Mouse (Mus musculus): Measurements from ENCODE around the gene Ano4.

Ano4 gene

DNA sequence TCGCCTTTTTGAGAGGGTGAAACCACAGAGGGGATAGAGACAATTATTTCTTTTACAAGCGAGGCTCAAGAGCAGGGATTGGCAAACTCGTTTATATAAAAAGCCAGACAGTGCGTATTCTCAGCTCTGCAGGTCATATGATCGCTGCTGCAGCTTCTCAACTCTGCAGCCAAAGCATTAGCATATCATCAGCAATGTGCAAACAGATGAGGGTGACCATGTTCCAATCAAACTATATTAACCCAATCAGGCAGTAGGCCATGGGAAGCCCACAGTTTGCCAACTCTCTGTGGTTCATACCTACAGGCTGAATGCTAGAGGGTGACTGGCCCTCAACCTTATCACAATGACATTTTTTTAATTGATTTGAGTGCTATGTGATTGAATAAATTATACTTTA lies 64.2 kb downstream of the Ano4 start:
- DNase-seq (ENCODE audit: low spot score): no peak

GRCm38 (mm10) chr10:89273001-89273680 lies 71.4 kb downstream of the Ano4 start:
- no peak for DNase-seq (ENCODE audit: low spot score)

- DNase-seq (ENCODE audit: low spot score): no peak
Measured at GRCm38 (mm10) chr10:89267312-89267711, 77.2 kb downstream of the Ano4 start.

GRCm38 (mm10) chr10:89263396-89263795 lies 81.2 kb downstream of the Ano4 start:
- DNase-seq (ENCODE audit: low spot score): no peak

DNA sequence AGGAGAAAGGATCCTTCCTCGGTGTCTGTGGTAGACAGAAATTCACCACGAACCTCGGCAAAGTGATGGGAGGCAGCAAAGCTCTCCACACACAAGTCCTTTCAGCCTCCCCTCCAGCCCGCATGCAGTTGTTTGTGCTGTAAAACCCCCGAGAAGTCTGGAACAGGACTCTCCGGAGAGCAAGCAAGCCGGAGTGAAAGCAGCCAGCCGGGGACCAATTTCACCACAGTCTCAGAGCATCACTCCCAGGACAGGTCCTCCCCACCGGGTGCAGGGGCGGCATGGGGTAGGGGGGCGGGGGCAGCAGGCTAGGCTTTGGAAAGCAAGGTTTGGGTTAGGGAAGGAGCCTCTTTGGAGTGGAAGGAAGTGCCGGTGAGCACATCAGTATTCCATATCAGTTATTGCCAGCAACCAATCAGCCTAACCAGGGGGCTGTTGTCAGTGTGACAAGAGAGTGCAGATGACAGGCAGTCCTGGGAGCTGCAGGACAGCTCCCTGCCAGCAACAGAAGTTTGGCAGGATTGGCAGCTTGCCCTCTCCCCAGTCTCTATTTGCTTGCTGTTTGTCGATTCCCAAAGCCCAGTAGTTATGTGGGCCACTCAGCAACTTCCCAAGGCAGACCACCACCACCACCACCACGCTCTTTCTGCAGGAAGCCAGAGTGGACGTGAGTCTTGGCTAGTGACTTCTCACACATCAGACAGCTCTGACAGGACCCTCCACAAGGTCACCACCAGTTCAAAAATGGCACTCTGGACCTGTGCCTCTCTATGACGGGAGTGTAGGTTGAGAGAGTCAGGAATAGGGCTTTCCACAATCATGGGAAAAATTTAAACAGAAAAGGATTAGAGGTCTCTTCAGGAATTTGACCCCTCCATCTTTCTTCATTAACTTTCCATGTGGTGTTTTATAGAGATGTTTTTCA lies 86.8 kb downstream of the Ano4 start:
- DNase-seq (ENCODE audit: low spot score): no peak

- DNase-seq (ENCODE audit: low spot score): no peak
Measured at GRCm38 (mm10) chr10:89256762-89257456, 87.7 kb downstream of the Ano4 start.

GRCm38 (mm10) chr10:89254765-89255164 lies 89.8 kb downstream of the Ano4 start:
- DNase-seq (ENCODE audit: low spot score): no peak

- no peak for DNase-seq (ENCODE audit: low spot score)
Measured at GRCm38 (mm10) chr10:89253799-89254198, 90.8 kb downstream of the Ano4 start.

DNA sequence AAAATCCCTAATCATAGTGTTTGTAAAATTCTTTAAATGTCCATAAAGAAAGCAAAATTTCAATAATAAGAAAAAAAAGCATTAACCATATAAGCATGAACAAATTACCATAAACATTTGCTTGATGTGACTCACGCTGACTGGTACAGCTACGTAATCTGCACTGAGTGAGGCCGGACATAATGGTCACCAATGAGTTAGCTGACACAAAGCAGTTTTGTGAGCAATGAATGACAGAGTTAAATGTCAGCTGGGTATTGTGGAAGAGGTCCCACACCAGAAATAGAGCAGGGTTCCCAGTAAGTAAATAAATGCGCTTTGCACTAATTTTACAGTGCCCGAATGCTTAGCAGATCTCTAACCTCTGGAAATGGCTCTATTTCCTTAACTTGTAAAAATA lies 91.9 kb downstream of the Ano4 start:
- no peak for DNase-seq (ENCODE audit: low spot score)

DNA sequence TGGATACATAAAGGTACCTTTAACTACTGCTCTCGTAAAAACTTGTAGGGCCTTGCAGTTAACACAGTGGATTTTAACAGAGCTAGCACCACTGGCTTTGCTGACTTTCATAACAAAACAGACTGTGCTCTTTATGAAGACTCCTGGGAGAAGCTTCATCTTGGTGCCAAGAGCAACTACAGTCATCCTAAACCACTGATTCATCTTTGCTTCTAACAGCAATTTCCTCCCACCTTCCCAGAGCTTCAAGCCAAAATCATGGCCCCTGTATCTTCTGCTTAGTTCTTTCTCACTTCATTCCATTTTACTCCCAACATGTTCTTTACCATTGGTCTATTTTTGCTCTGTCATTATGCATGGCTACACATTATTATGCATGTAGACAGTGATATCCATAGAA lies 100.8 kb downstream of the Ano4 start:
- no peak for DNase-seq (ENCODE audit: low spot score)

DNA sequence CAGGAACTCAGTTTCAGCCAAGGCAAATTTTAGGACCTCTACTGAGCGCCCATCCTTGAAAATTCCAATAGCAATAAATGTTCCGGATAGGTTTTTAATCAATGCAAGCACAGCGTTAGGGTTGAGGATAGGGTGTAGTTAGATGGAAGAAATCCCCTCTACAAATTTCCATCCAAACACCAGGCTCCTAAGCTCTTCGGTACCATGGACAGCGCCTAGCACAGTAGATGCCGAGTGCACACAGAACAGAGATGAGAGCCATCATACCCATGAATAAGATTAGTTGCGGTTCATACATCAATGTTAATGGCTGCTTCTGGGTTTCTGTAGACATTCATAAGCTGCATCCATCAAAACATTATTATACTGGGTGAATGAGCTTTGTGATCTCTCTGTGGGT lies 120.0 kb downstream of the Ano4 start:
- no peak for DNase-seq (ENCODE audit: low spot score)

DNA sequence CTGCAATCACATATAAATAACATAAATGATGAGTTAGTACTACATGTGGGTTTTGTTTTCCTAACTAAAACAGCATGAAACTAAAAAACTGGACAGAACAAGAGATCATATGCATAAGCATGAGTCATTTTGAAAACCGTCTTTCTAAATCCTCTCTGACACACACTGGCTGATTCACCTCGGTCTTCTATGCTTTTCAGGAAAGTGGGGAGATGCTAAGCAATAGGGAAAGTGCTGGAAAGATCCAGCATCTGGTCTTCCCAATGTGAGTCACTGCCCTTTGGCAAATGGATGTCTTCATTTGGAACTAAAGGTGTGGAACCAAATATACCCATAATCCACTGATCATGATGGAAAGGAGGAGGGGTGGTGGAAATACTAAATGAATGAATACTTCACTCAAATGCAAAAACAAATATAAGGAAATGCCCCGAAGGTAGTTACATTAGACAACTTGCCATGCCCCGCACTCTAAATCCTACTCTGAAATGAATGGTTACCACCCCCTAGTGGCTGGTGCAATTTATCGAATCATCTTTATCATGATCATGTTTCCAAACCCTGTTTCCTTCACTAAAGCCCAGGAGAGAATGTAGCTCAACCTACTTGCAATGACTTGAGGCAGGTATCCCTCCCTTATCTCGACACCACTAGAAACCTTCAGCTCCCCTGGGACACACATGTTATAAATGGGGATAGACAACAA lies 122.1 kb downstream of the Ano4 start:
- no peak for DNase-seq (ENCODE audit: low spot score)

DNA sequence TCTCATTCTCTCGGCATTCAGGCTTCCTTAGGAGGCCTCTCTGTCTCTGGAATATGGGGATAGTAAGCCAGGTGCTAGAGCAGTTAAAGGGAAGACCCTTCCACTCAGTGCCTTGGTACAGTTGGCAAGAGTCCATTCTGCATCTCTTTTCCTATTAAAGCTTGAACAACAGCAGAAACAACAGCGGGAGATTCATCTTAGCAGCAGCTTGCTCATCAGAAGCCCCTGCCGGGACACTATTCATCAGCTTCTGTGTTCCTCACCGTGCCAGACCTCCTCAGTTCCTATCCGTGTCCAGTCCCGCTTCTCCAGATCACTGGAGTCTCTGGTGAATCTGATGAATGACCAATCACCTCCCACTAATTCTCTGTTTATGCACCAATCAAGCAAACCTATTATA lies 128.5 kb downstream of the Ano4 start:
- no peak for DNase-seq (ENCODE audit: low spot score)

GRCm38 (mm10) chr10:89205858-89206257 lies 138.7 kb downstream of the Ano4 start:
- no peak for DNase-seq (ENCODE audit: low spot score)

DNA sequence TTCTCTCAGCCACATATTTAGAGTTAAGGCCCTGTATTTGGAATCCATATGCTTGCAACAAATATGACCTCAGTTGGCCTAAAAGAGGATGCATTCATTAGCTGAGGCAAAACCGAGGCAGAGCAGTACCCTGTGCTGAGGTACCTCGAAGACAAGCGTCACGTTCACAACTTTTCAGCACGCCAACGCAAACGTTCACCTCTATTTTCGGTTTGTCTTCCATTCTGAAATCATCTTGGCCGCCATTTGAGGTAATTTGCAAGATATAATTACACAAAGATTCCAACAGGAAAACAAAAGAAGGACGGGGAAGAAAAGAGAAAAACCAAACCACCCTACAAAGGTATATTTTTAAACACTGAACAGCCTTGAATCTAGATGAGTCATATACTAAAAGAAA lies 148.1 kb downstream of the Ano4 start:
- no peak for DNase-seq (ENCODE audit: low spot score)

GRCm38 (mm10) chr10:89195068-89195467 lies 149.5 kb downstream of the Ano4 start:
- no peak for DNase-seq (ENCODE audit: low spot score)

- no peak for DNase-seq (ENCODE audit: low spot score)
Measured at GRCm38 (mm10) chr10:89194440-89194839, 150.1 kb downstream of the Ano4 start.

DNA sequence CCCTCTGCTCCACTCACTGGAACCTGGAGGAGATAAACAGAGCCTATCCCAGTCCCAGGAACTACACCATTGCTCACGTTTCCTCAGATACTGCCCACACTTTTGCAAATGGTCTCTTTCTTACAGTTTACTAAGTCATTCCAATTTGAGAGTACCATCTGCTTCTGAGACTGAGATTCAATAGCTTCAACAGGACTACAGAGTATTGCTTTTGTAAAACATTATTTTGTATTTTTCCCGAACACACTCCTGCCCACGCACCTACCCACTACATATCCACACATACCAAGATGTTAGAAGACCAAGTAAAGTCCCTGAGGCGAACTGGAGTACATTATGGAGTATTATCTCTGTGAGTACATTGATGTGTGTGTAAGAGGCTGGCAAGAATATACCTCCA lies 166.6 kb downstream of the Ano4 start:
- no peak for DNase-seq (ENCODE audit: low spot score)

- DNase-seq (ENCODE audit: low spot score): no peak
Measured at GRCm38 (mm10) chr10:89164533-89164932, 180.0 kb downstream of the Ano4 start.

DNA sequence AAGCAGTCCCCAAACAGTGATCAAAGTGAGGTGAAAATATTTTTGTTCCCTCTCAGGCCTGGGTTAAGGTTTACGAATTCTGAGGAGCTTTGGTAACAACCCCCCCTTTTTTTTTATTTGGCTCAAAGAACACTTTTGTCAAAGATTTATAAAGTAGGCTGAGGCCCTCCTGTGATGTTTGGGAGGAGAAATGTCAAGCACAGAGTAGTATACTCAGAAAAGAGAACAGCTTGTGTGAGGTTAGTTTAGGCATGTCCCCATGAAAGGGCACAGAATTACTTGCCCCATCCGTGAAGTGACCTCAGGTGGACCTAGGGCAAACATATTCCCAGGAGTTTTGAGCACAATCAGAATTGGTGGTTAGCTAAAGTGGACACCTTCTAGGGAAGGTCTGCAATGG lies 189.1 kb downstream of the Ano4 start:
- DNase-seq (ENCODE audit: low spot score): no peak

DNA sequence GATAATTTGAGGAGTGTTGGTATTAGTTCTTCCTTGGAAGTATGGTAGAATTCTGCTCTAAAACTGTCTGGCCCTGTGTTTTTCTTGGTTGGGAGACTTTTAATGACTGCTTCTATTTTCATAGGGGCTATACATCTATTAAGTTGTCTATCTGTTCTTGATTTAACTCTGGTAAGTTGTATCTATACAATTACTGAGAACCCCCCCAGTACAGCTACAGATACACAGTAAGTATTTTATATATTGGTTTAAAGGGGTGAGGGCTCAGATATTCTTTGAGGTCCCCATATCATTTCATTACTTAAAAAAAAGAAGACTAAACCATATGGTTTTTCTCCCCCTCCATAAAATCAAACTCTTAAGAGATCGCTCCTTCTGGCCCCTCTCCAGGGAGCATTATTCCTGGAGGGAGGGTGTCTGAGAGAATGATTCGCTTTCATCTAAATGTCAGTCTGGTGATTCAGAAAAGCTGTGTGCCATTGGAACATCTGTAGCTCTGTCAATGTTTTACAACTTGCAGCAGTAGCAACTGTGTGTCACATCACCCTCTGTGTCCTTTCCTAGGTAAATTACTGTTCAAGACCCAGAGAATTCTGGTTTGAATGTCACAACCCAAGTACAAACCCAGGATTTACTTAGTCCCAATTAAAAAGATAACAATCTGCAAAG lies 189.6 kb downstream of the Ano4 start:
- DNase-seq (ENCODE audit: low spot score): no peak

GRCm38 (mm10) chr10:89149166-89149565 lies 195.4 kb downstream of the Ano4 start:
- no peak for DNase-seq (ENCODE audit: low spot score)
